Mouse (Mus musculus): ENCODE data around the gene Rdh7.
"Not testable (repeated sequence)": the region's sequence is repeated elsewhere in the genome, so short reads cannot be mapped to it uniquely, and the experiment has no call there.

Gene Rdh7

GRCm38 (mm10) chr10:127891481-127891880, 2.9 kb upstream of the Rdh7 start:
- DNase-seq: no peak

GRCm38 (mm10) chr10:127886971-127887370, 1.6 kb downstream of the Rdh7 start:
- no peak for DNase-seq

- no peak for DNase-seq
Measured at GRCm38 (mm10) chr10:127886551-127886950, 2.1 kb downstream of the Rdh7 start.

GRCm38 (mm10) chr10:127881041-127881440, 7.6 kb downstream of the Rdh7 start:
- DNase-seq: no peak

GRCm38 (mm10) chr10:127879155-127879688, 9.4 kb downstream of the Rdh7 start:
- no peak for DNase-seq

GRCm38 (mm10) chr10:127878262-127879057, 10.2 kb downstream of the Rdh7 start:
- DNase-seq: no peak

- no peak for DNase-seq
Measured at GRCm38 (mm10) chr10:127877681-127878080, 10.9 kb downstream of the Rdh7 start.

GRCm38 (mm10) chr10:127872484-127872883, 16.1 kb downstream of the Rdh7 start:
- no peak for DNase-seq

- no peak for DNase-seq
Measured at GRCm38 (mm10) chr10:127866232-127866631, 22.4 kb downstream of the Rdh7 start, which contains the start of gene Rdh16f2. TSS of gene Rdh16f2 (plus strand) at chr10:127866474.

GRCm38 (mm10) chr10:127864931-127865330, 23.7 kb downstream of the Rdh7 start:
- DNase-seq: no peak

- DNase-seq: peak; percentile 60
Measured at GRCm38 (mm10) chr10:127856376-127856775, 32.2 kb downstream of the Rdh7 start.

- DNase-seq: no peak
Measured at GRCm38 (mm10) chr10:127849628-127850027, 39.0 kb downstream of the Rdh7 start, which contains the start of gene Rdh19. TSS of gene Rdh19 (plus strand) at chr10:127849928.

- DNase-seq: no peak
Measured at GRCm38 (mm10) chr10:127848089-127848488, 40.5 kb downstream of the Rdh7 start.

GRCm38 (mm10) chr10:127845945-127846344, 42.7 kb downstream of the Rdh7 start:
- DNase-seq: not testable (repeated sequence)

GRCm38 (mm10) chr10:127840776-127841175, 47.8 kb downstream of the Rdh7 start:
- no peak for DNase-seq

- DNase-seq: no peak
Measured at GRCm38 (mm10) chr10:127838539-127838938, 50.1 kb downstream of the Rdh7 start.

GRCm38 (mm10) chr10:127837793-127838192, 50.8 kb downstream of the Rdh7 start:
- DNase-seq: not testable (repeated sequence)

GRCm38 (mm10) chr10:127835292-127835691, 53.3 kb downstream of the Rdh7 start:
- no peak for DNase-seq

- DNase-seq: not testable (repeated sequence)
Measured at GRCm38 (mm10) chr10:127834186-127834585, 54.4 kb downstream of the Rdh7 start.

Data from cerebellum, adult 9-11 months (tissue).